Mouse (Mus musculus) liver, adult 2 months (tissue): ENCODE measurements around the gene Plcxd1.

Experiments
- CTCF ChIP-seq: fragments of 200-500 bp; IDR thresholded peaks from 2 replicates; pipeline ENCODE4 v1.5.1; 2011; ENCODE audit warnings: low read depth, low read length, control low read depth
- POLR2A ChIP-seq: fragments of 200-500 bp; IDR thresholded peaks from 2 replicates; pipeline ENCODE4 v1.6.1; 2011; ENCODE audit warnings: low read length, control low read depth; ENCODE audit not compliant: insufficient read depth; ENCODE audit errors: extremely low read depth

DNA sequence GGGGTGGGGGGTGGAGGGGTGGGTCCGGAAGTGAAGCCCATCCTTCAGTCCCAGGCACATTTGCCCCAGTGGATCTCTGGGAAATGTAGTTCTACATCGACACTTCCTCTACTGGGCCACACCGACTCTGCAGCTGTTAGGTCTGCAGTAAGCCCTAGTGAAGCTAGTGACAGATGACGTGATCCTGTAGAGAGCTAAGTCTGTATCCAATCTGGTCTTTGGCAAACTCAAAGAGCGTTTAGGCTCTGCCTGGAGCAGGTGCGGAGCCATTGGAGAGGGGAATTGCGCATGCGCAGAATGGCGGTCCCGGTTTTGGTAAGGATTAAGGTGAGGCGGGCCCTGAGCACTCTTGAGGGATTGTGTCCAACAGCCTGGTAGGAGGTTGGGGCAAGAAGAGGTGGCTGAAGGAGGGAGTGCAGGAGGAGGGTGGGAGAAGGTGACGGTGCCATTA, 10.2 kb downstream of the Plcxd1 start, which contains the start of gene Zfp605:
- TF ChIP-seq CTCF (no peak), POLR2A (no peak)
